Mouse (Mus musculus) midbrain, postnatal 0 days (tissue): Measurements from ENCODE around the gene Dnph1. TPM values are rescaled to one million over a fixed set of nuclear protein-coding genes. Genes with fewer than 3 reads are reported as not detected.

Experiments used
- ATAC-seq: fragments of 200-750 bp; cut with Nextera tagmentation; 2 replicates; pipeline ENCODE4 v1.8.0; 2017; ENCODE audit warnings: moderate number of reproducible peaks, mild to moderate bottlenecking, moderate TSS enrichment, moderate library complexity; ENCODE audit not compliant: low FRiP score
- DNase-seq: peaks from one replicate; pipeline ENCODE4 v3.0.0-alpha.2; 2015; ENCODE audit warnings: low spot score
- H3K27ac ChIP-seq: fragments of 300-500 bp; sonication (generic); 2 replicates; pipeline ENCODE4 v1.5.1; 2014; ENCODE audit warnings: low read depth, mild to moderate bottlenecking, low read length, mixed read lengths
- H3K27me3 ChIP-seq: fragments of 300-500 bp; sonication (generic); 2 replicates; pipeline ENCODE4 v1.6.1; 2014; ENCODE audit warnings: low read length, control low read depth, mixed read lengths; ENCODE audit not compliant: insufficient read depth
- H3K36me3 ChIP-seq: fragments of 300-500 bp; sonication (generic); 2 replicates; pipeline ENCODE4 v1.6.1; 2014; ENCODE audit warnings: low read length, control low read depth, mixed read lengths; ENCODE audit not compliant: insufficient read depth
- H3K4me1 ChIP-seq: fragments of 300-500 bp; sonication (generic); 2 replicates; pipeline ENCODE4 v1.6.1; 2014; ENCODE audit warnings: mild to moderate bottlenecking, control low read depth, antibody characterized with exemption, low read length, mixed read lengths; ENCODE audit not compliant: insufficient read depth
- H3K4me2 ChIP-seq: fragments of 300-500 bp; sonication (generic); 2 replicates; pipeline ENCODE4 v1.6.1; 2014; ENCODE audit warnings: low read depth, mild to moderate bottlenecking, low read length, mixed read lengths; ENCODE audit not compliant: poor library complexity, severe bottlenecking
- H3K4me3 ChIP-seq: fragments of 300-500 bp; sonication (generic); 2 replicates; pipeline ENCODE4 v1.5.1; 2014; ENCODE audit warnings: low read depth, mild to moderate bottlenecking, low read length, moderate library complexity
- H3K9ac ChIP-seq: fragments of 300-500 bp; sonication (generic); replicated peaks from 2 replicates; pipeline ENCODE4 v1.6.1; 2014; ENCODE audit warnings: mild to moderate bottlenecking, low read length, moderate library complexity, mixed read lengths; ENCODE audit not compliant: poor library complexity, severe bottlenecking
- H3K9me3 ChIP-seq: fragments of 300-500 bp; sonication (generic); 2 replicates; pipeline ENCODE4 v1.6.1; 2016; ENCODE audit warnings: low read length, control low read depth
- CTCF ChIP-seq: IDR thresholded peaks from 2 replicates; pipeline ENCODE4 v1.5.1; 2016; ENCODE audit warnings: antibody characterized with exemption, mild to moderate bottlenecking
- WGBS: fragments of 180-500 bp; shearing (Covaris S2); extraction: QIAGEN DNeasy Blood & Tissue Kit; methylation state at CpG from one replicate; pipeline ENCODE4 v1.1.7; 2014; 5-methylcytosine and 5-hydroxymethylcytosine counted together
- polyA plus RNA-seq: library from polyadenylated mRNA; unstranded; fragments of >200 nt; fragmentation: Nextera tagmentation; extraction: Ambion mirVana; gene quantifications from 2 replicates; pipeline ENCODE4 v1.2.1, GENCODE M21; 2015
- total RNA-seq: library from RNA; depleted of rRNA; stranded (reverse); fragments of >200 nt; gene quantifications from 2 replicates; pipeline ENCODE4 v1.2.3, GENCODE M21; 2014

The Dnph1 gene
- total and polyA plus RNA-seq, 2 experiments from 2014 or later, result 4.1 to 10.2 TPM

- H3K4me1 ChIP-seq, result no peaks in the 10 kb centered on the region
- WGBS, result 74% methylated on average over 9 of the region's 9 CpGs
- peaks cover 62% of the 10 kb centered on the region for H3K36me3 ChIP-seq
- H3K9ac ChIP-seq, result no peak overlapping the region
- no peaks in the 10 kb centered on the region for H3K9me3 ChIP-seq
- DNase-seq, result no peak
- H3K27me3 ChIP-seq, result no peaks in the 10 kb centered on the region
- no peak overlapping the region for H3K4me3 ChIP-seq
- TF ChIP-seq CTCF, result no peak
- H3K27ac ChIP-seq, result no peak overlapping the region
- H3K4me2 ChIP-seq, result no peak overlapping the region
- ATAC-seq, result no peak
These were observed 28.7 kb upstream of the Dnph1 start for GRCm38 (mm10) chr17:46467830-46468229.

GRCm38 (mm10) chr17:46476601-46477000, 19.9 kb upstream of the Dnph1 start:
- no peak overlapping the region for H3K4me2 ChIP-seq
- no peak for DNase-seq
- no peaks in the 10 kb centered on the region for H3K27me3 ChIP-seq
- ATAC-seq, result no peak
- H3K36me3 ChIP-seq, result peaks cover 67% of the 10 kb centered on the region
- no peak for TF ChIP-seq CTCF
- no peak overlapping the region for H3K9ac ChIP-seq
- H3K27ac ChIP-seq, result no peak overlapping the region
- no peaks in the 10 kb centered on the region for H3K9me3 ChIP-seq
- H3K4me3 ChIP-seq, result no peak overlapping the region
- WGBS, result 89% methylated on average over 8 of the region's 8 CpGs
- H3K4me1 ChIP-seq, result no peaks in the 10 kb centered on the region

GRCm38 (mm10) chr17:46477286-46477685, 19.2 kb upstream of the Dnph1 start:
- 74% methylated on average over 15 of the region's 15 CpGs for WGBS
- no peak overlapping the region for H3K9ac ChIP-seq
- H3K27ac ChIP-seq, result no peak overlapping the region
- H3K4me2 ChIP-seq, result no peak overlapping the region
- no peaks in the 10 kb centered on the region for H3K9me3 ChIP-seq
- no peak for ATAC-seq
- H3K36me3 ChIP-seq, result peaks cover 67% of the 10 kb centered on the region
- H3K4me1 ChIP-seq, result no peaks in the 10 kb centered on the region
- H3K4me3 ChIP-seq, result no peak overlapping the region
- no peaks in the 10 kb centered on the region for H3K27me3 ChIP-seq
- DNase-seq, result no peak
- no peak for TF ChIP-seq CTCF

- no peak for TF ChIP-seq CTCF
- H3K9ac ChIP-seq, result peak overlapping the region; percentile 54
- H3K27ac ChIP-seq, result peak overlapping the region; percentile 51; the same call in 1 of the 2 replicates
- H3K4me2 ChIP-seq, result peak overlapping the region; percentile 82
- DNase-seq (peak; percentile 74), ATAC-seq (0 out of 2 replicates have a peak, but pooled peaks have one; percentile 20)
- H3K4me3 ChIP-seq, result peak overlapping the region; percentile 37
- WGBS, result 2% methylated on average over 16 of the region's 16 CpGs
- H3K4me1 ChIP-seq, result peaks cover 21% of the 10 kb centered on the region
- H3K9me3 ChIP-seq, result no peaks in the 10 kb centered on the region
- H3K36me3 ChIP-seq, result peaks cover 18% of the 10 kb centered on the region
- no peaks in the 10 kb centered on the region for H3K27me3 ChIP-seq
These were observed 12.9 kb upstream of the Dnph1 start for GRCm38 (mm10) chr17:46483561-46484001.

- Histone ChIP-seq H3K4me2 (peak overlapping the region; percentile 82), H3K36me3 (peaks cover 14% of the 10 kb centered on the region), H3K4me3 (peak overlapping the region; percentile 37), H3K27ac (peak overlapping the region; percentile 51; the same call in 1 of the 2 replicates), H3K9ac (peak overlapping the region; percentile 54), H3K27me3 (no peaks in the 10 kb centered on the region), H3K9me3 (no peaks in the 10 kb centered on the region), H3K4me1 (peaks cover 21% of the 10 kb centered on the region)
- TF ChIP-seq CTCF, result no peak
- no peak for ATAC-seq
- WGBS, result 7% methylated on average over 13 of the region's 13 CpGs
- no peak for DNase-seq
These were observed 12.5 kb upstream of the Dnph1 start for GRCm38 (mm10) chr17:46484021-46484431.

GRCm38 (mm10) chr17:46484461-46484875, 12.0 kb upstream of the Dnph1 start:
- peak overlapping the region; percentile 54 for H3K9ac ChIP-seq
- TF ChIP-seq CTCF, result peak; percentile 45
- 8% methylated on average over 6 of the region's 6 CpGs for WGBS
- H3K36me3 ChIP-seq, result peaks cover 11% of the 10 kb centered on the region
- H3K27me3 ChIP-seq, result no peaks in the 10 kb centered on the region
- no peak for DNase-seq
- no peak for ATAC-seq
- peak overlapping the region; percentile 82 for H3K4me2 ChIP-seq
- peak overlapping the region; percentile 37 for H3K4me3 ChIP-seq
- no peaks in the 10 kb centered on the region for H3K9me3 ChIP-seq
- peaks cover 21% of the 10 kb centered on the region for H3K4me1 ChIP-seq
- no peak overlapping the region for H3K27ac ChIP-seq
